Mouse (Mus musculus): ENCODE results near the gene Cdh4. TPM values are rescaled to one million over a fixed set of nuclear protein-coding genes. Genes with fewer than 3 reads are reported as not detected.

Gene Cdh4
- polyA plus RNA-seq, 1 experiment: 9.3 TPM

DNA sequence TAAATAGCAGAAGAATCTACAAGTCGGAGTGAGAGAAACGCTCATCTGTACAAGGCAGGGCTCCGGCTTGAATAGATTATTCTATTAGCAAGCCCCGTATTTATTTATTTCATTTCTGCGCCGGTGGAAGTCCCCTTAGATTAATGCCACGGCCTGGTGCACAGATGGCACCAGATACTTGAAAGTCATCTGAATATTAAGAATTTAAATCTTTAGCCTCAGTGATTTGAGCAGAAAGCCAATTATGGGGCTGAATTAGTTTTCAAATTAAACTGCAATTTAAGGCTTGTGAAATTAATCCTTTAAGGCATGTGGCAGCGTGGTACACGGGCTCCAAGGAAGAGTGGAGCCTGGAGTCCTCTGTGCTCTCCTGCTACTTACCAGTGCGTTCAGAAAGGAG, 411.7 kb downstream of the Cdh4 start:
- H3K27ac ChIP-seq (ENCODE audit: insufficient read depth, low read length): no peak overlapping the region
- DNase-seq: no peak
- TF ChIP-seq CTCF (IDR thresholded peaks at IDR 0.05; ENCODE audit: borderline replicate concordance, insufficient read depth, low read depth, low read length) (no peak), POLR2A (IDR thresholded peaks at IDR 0.05; ENCODE audit: borderline replicate concordance, insufficient read depth, low read length) (no peak)
- no peaks in the 10 kb centered on the region for H3K27me3 ChIP-seq (ENCODE audit: control insufficient read depth, insufficient read depth, low read length)
- H3K4me3 ChIP-seq (replicated peaks; ENCODE audit: insufficient read depth, low read depth, low read length): no peak overlapping the region
- 81% methylated on average over 10 of the region's 10 CpGs for WGBS
- 0 out of 2 replicates have a peak, but pooled peaks cover 2% of the 10 kb centered on the region for H3K4me1 ChIP-seq (ENCODE audit: control insufficient read depth, insufficient read depth, low read length)

DNA sequence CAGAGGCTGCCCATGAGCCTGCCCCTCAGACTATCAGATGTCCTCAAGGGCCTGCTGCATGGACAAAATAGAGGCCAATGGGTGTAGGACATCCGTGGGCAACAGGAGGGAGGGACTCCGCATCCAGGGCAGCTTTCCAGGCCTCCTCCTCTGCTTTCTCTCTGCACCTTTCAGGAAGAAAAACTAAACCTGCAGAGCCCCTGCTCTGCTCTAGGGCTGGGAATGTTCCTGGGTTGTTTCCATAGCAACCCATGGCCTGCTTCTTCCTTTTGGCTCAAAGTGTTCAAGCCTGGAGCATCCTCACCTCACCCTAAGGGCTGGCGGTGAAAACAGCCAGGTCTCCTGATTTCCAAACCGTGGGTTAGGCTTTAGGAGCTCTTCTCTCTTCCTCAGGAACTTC, 414.9 kb downstream of the Cdh4 start:
- H3K4me3 ChIP-seq (replicated peaks; ENCODE audit: insufficient read depth, low read depth, low read length): no peak overlapping the region
- H3K27ac ChIP-seq (ENCODE audit: insufficient read depth, low read length): no peak overlapping the region
- no peaks in the 10 kb centered on the region for H3K27me3 ChIP-seq (ENCODE audit: control insufficient read depth, insufficient read depth, low read length)
- H3K4me1 ChIP-seq (ENCODE audit: control insufficient read depth, insufficient read depth, low read length): 0 out of 2 replicates have a peak, but pooled peaks cover 2% of the 10 kb centered on the region
- 45% methylated on average over 4 of the region's 4 CpGs for WGBS
- no peak for TF ChIP-seq CTCF (IDR thresholded peaks at IDR 0.05; ENCODE audit: borderline replicate concordance, insufficient read depth, low read depth, low read length)
- TF ChIP-seq POLR2A (IDR thresholded peaks at IDR 0.05; ENCODE audit: borderline replicate concordance, insufficient read depth, low read length): no peak
- DNase-seq: no peak

DNA sequence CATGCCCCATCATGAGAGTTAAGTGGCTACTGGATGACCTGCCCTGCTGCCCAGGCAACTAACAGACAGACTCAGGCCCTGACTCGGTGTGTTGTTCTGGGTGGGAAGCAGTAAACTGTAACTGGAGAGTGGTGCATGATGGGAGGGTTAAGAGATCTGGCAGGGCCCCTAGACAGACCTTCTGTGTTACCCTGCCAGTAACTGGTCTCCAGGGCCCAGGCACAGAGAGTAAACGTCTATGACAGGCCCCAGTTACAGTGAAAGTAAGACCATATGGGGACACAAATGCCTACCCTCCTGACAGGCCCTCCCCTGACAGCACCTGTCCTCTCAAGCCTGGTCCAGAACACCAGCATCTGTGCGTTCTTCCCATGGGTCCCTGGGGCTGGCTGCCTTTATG, 420.4 kb downstream of the Cdh4 start:
- Histone ChIP-seq H3K27ac (ENCODE audit: insufficient read depth, low read length) (no peak overlapping the region), H3K4me3 (replicated peaks; ENCODE audit: insufficient read depth, low read depth, low read length) (no peak overlapping the region), H3K4me1 (ENCODE audit: control insufficient read depth, insufficient read depth, low read length) (peaks cover 6% of the 10 kb centered on the region), H3K27me3 (ENCODE audit: control insufficient read depth, insufficient read depth, low read length) (no peaks in the 10 kb centered on the region)
- TF ChIP-seq CTCF (IDR thresholded peaks at IDR 0.05; ENCODE audit: borderline replicate concordance, insufficient read depth, low read depth, low read length): no peak
- no peak for TF ChIP-seq POLR2A (IDR thresholded peaks at IDR 0.05; ENCODE audit: borderline replicate concordance, insufficient read depth, low read length)
- 68% methylated on average over 3 of the region's 3 CpGs for whole genome bisulfite sequencing
- no peak for DNase-seq

DNA sequence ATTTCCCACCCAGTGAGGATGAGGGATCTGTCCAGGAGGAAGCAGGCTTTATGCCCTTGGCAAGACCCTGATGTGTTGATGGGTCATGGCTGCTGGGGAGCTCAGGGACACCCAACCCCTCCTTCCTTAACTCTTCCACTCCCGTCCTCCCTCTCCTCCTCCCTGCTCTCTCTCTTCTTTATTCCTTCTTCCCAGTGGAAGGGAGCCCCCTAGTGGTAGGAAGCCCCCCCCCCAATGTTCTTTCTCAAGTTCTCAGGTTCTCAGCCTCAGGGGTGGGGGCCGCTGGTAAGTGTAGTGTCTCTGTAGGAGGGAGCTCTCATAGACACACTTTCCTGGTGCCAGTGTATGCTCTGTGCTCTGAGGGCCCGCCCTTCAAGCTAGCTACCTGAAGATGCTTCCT, 421.0 kb downstream of the Cdh4 start:
- no peaks in the 10 kb centered on the region for H3K27me3 ChIP-seq (ENCODE audit: control insufficient read depth, insufficient read depth, low read length)
- no peak overlapping the region for H3K4me3 ChIP-seq (replicated peaks; ENCODE audit: insufficient read depth, low read depth, low read length)
- TF ChIP-seq POLR2A (IDR thresholded peaks at IDR 0.05; ENCODE audit: borderline replicate concordance, insufficient read depth, low read length) (no peak), CTCF (IDR thresholded peaks at IDR 0.05; ENCODE audit: borderline replicate concordance, insufficient read depth, low read depth, low read length) (0 out of 2 replicates have a peak, but pooled peaks have one; percentile 26)
- H3K4me1 ChIP-seq (ENCODE audit: control insufficient read depth, insufficient read depth, low read length): peaks cover 12% of the 10 kb centered on the region
- WGBS: 79% methylated on average over 3 of the region's 3 CpGs
- no peak overlapping the region for H3K27ac ChIP-seq (ENCODE audit: insufficient read depth, low read length)
- DNase-seq: no peak

GRCm38 (mm10) chr2:179865097-179865496, 422.9 kb downstream of the Cdh4 start:
- no peak for DNase-seq
- WGBS: 86% methylated on average over 5 of the region's 5 CpGs
- Histone ChIP-seq H3K27ac (ENCODE audit: insufficient read depth, low read length) (no peak overlapping the region), H3K4me3 (replicated peaks; ENCODE audit: insufficient read depth, low read depth, low read length) (no peak overlapping the region), H3K4me1 (ENCODE audit: control insufficient read depth, insufficient read depth, low read length) (peaks cover 19% of the 10 kb centered on the region), H3K27me3 (ENCODE audit: control insufficient read depth, insufficient read depth, low read length) (no peaks in the 10 kb centered on the region)
- TF ChIP-seq CTCF (IDR thresholded peaks at IDR 0.05; ENCODE audit: borderline replicate concordance, insufficient read depth, low read depth, low read length): no peak
- TF ChIP-seq POLR2A (IDR thresholded peaks at IDR 0.05; ENCODE audit: borderline replicate concordance, insufficient read depth, low read length): no peak

- no peak overlapping the region for H3K27ac ChIP-seq (ENCODE audit: insufficient read depth, low read length)
- no peak overlapping the region for H3K4me3 ChIP-seq (replicated peaks; ENCODE audit: insufficient read depth, low read depth, low read length)
- H3K27me3 ChIP-seq (ENCODE audit: control insufficient read depth, insufficient read depth, low read length): no peaks in the 10 kb centered on the region
- TF ChIP-seq CTCF (IDR thresholded peaks at IDR 0.05; ENCODE audit: borderline replicate concordance, insufficient read depth, low read depth, low read length) (no peak), POLR2A (IDR thresholded peaks at IDR 0.05; ENCODE audit: borderline replicate concordance, insufficient read depth, low read length) (no peak)
- no peak for DNase-seq
- peaks cover 19% of the 10 kb centered on the region for H3K4me1 ChIP-seq (ENCODE audit: control insufficient read depth, insufficient read depth, low read length)
- WGBS: 21% methylated on average over 3 of the region's 3 CpGs
These were observed 425.4 kb downstream of the Cdh4 start for GRCm38 (mm10) chr2:179867669-179868068.

GRCm38 (mm10) chr2:179869871-179870270, 427.6 kb downstream of the Cdh4 start:
- H3K4me3 ChIP-seq (replicated peaks; ENCODE audit: insufficient read depth, low read depth, low read length): no peak overlapping the region
- no peaks in the 10 kb centered on the region for H3K27me3 ChIP-seq (ENCODE audit: control insufficient read depth, insufficient read depth, low read length)
- TF ChIP-seq POLR2A (IDR thresholded peaks at IDR 0.05; ENCODE audit: borderline replicate concordance, insufficient read depth, low read length) (no peak), CTCF (IDR thresholded peaks at IDR 0.05; ENCODE audit: borderline replicate concordance, insufficient read depth, low read depth, low read length) (no peak)
- peak in 1 of 2 experiments; percentile 31 for DNase-seq
- no peak overlapping the region for H3K27ac ChIP-seq (ENCODE audit: insufficient read depth, low read length)
- peaks cover 19% of the 10 kb centered on the region for H3K4me1 ChIP-seq (ENCODE audit: control insufficient read depth, insufficient read depth, low read length)
- WGBS: 5% methylated on average over 2 of the region's 2 CpGs

DNA sequence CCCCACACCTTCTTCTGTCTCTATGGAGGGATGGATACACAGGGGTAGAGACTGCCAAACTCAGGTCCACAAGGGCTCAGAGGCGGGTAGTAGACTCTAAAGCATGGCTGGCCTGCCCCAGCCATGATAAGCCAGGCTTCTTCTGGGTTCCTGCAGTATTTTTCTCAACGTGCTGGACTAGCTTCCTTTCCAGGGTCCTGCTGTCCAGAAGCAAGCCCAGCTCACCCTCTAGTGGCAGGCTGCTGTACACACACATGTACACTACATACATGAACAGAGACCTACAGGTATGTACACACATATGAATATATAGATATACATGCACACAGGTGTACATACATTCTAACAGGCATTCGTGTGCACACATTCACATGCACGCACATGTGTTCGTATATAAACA, 430.5 kb downstream of the Cdh4 start:
- no peaks in the 10 kb centered on the region for H3K27me3 ChIP-seq (ENCODE audit: control insufficient read depth, insufficient read depth, low read length)
- H3K4me3 ChIP-seq (replicated peaks; ENCODE audit: insufficient read depth, low read depth, low read length): no peak overlapping the region
- H3K27ac ChIP-seq (ENCODE audit: insufficient read depth, low read length): no peak overlapping the region
- H3K4me1 ChIP-seq (ENCODE audit: control insufficient read depth, insufficient read depth, low read length): peaks cover 13% of the 10 kb centered on the region; the same call in 1 of the 2 replicates
- DNase-seq: peak; percentile 27 to 34
- 71% methylated on average over 5 of the region's 5 CpGs for WGBS
- TF ChIP-seq CTCF (IDR thresholded peaks at IDR 0.05; ENCODE audit: borderline replicate concordance, insufficient read depth, low read depth, low read length) (peak; percentile 70; the same call in 1 of the 2 replicates), POLR2A (IDR thresholded peaks at IDR 0.05; ENCODE audit: borderline replicate concordance, insufficient read depth, low read length) (no peak)

Data from cerebellum, adult 2 months (tissue).